Mouse (Mus musculus): ENCODE data around the gene Tlr12. TPM values are rescaled to one million over a fixed set of nuclear protein-coding genes. Genes with fewer than 3 reads are reported as not detected.

The Tlr12 gene
- polyA plus RNA-seq, 1 experiment from 2014 or later: 2.4 TPM

Other genes with a start within 250 kb of the Tlr12 start
- 2.5 and 3.5 TPM in 2 replicates for gene Zscan20, start 8.5 kb downstream of the Tlr12 start, polyA plus RNA-seq (2015; fragmentation: Nextera tagmentation; extraction: Ambion mirVana)
- gene Phc2, start 36.1 kb upstream of the Tlr12 start, polyA plus RNA-seq (2015; fragmentation: Nextera tagmentation; extraction: Ambion mirVana): 39.2 and 42.3 TPM in 2 replicates
- 0.08 and 0.13 TPM in 2 replicates for gene A3galt2, start 136.7 kb upstream of the Tlr12 start, polyA plus RNA-seq (2015; fragmentation: Nextera tagmentation; extraction: Ambion mirVana)
- gene Zfp362, start 187.4 kb upstream of the Tlr12 start, polyA plus RNA-seq (2015; fragmentation: Nextera tagmentation; extraction: Ambion mirVana): 22.8 and 23.5 TPM in 2 replicates

Measured in intestine, embryonic 15.5 days (tissue).